Mouse (Mus musculus) small intestine, adult 2 months (tissue): ENCODE results near the gene LTO1.

Experiments used
- CTCF ChIP-seq: fragments of 200-500 bp; IDR thresholded peaks from 2 replicates; pipeline ENCODE4 v1.5.1; 2012; ENCODE audit warnings: low read depth, mild to moderate bottlenecking, control low read depth, inconsistent platforms, low read length, moderate library complexity, mixed read lengths; ENCODE audit not compliant: insufficient replicate concordance, insufficient read length; ENCODE audit errors: extremely low read depth
- POLR2A ChIP-seq: fragments of 200-500 bp; IDR thresholded peaks from 2 replicates; pipeline ENCODE4 v1.6.1; 2012; ENCODE audit warnings: low read depth, mild to moderate bottlenecking, control low read depth, inconsistent platforms, low read length, moderate library complexity

DNA sequence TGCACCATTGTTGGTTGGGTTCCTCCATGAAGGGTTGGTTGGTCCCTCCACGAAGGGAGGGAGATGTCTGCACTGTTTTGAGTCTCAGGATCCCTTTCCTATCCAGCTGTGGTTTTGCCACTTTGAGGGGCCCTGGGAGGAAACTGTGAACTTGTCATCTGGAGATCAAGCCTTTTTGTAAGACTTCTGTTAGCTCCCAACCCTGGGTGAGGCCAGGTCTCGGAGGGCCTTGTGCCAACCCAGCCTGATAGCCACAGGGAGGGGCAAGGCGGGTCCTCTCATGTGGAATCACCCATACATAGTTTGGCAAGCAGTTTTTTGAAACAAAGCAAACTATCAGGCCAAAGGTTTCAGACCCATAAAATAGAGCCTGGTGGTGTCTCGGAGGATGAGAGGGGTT lies 49.4 kb downstream of the LTO1 start:
- TF ChIP-seq CTCF = no peak
- TF ChIP-seq POLR2A = no peak
